Mouse (Mus musculus) liver, adult 2 months (tissue): Measurements from ENCODE around the gene Atoh8.
A peak's percentile ranks its signal among the peaks of the same experiment; 100 is the strongest.

ENCODE experiments used
- CTCF ChIP-seq: fragments of 200-500 bp; IDR thresholded peaks from 2 replicates; pipeline ENCODE4 v1.5.1; 2011; ENCODE audit warnings: low read depth, low read length, control low read depth
- POLR2A ChIP-seq: fragments of 200-500 bp; IDR thresholded peaks from 2 replicates; pipeline ENCODE4 v1.6.1; 2011; ENCODE audit warnings: low read length, control low read depth; ENCODE audit not compliant: insufficient read depth; ENCODE audit errors: extremely low read depth

DNA sequence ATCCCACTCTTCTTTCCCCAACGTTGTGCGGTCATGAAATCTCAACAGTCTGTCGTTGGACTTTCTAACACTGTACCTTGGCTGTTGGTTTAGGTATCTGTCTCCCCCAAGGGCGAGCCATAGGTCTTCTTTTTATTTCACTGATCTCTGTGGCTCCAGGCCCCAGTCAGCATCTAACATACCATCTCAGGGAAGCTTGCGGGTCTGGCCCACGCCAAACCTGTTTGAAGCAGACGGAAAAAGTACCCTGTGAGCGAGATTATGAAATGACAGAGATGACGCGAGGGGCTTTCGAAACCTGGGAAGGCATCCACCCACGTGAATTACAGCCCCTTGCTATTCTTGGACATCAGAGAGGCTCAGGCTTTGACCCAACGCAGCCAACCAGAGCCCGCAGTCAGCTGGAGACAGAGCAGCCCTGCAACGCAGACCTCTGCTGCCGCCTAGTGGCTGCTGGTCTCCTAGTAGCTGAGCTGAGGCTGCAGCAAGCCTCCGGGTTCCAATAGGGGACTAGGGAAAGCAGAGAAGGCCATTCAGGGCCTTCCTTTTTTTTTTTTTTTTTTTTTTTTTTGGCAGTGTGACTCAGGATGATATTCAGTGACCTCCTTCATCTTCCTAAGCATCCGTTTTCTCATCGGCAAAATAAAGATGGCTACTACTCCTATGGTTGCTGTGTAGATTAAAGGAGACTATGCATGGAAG, 25.8 kb upstream of the Atoh8 start:
- TF ChIP-seq CTCF (peak; percentile 99), POLR2A (no peak)
